Mouse (Mus musculus): ENCODE results near the gene Syndig1.

GRCm38 (mm10) chr2:150020706-150021105 lies 191.7 kb downstream of the Syndig1 start:
- TF ChIP-seq CTCF (IDR thresholded peaks at IDR 0.05; ENCODE audit: borderline replicate concordance, insufficient read depth, low read depth, low read length) (no peak), POLR2A (IDR thresholded peaks at IDR 0.05; ENCODE audit: borderline replicate concordance, insufficient read depth, low read length) (no peak)
